Mouse (Mus musculus): ENCODE data around the gene Rbms1. TPM values are rescaled to one million over a fixed set of nuclear protein-coding genes. Genes with fewer than 3 reads are reported as not detected.

Rbms1 gene
- polyA plus RNA-seq, 1 experiment from 2014 or later = 72.2 TPM

DNA sequence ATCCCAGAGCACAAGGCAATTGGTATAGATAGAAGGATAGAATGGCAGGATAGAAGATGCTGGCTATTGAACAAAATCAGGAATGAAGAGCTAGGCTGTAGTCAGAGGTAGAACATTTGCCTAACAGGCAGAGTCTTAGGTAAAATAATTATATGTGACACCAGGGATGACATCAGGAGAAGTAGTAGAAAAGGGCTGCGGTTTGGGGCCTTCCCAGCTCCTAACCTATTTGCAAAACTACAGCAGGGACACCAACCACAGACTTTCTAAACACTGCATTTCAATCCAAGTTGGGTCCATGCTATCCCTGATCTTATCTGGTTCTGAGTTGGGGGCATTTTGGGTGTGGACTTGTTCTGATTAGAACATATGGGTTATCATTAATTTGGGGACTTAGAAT, 118.7 kb downstream of the Rbms1 start:
- ATAC-seq = no peak
- WGBS = 90% methylated on average over 1 of the region's 1 CpGs
- no peak overlapping the region for H3K9ac ChIP-seq (ENCODE audit: low read depth, low read length)
- no peaks in the 10 kb centered on the region for H3K27me3 ChIP-seq (replicated peaks; ENCODE audit: control insufficient read depth, insufficient read depth, low read length)
- H3K9me3 ChIP-seq (ENCODE audit: control insufficient read depth, low read length) = no peaks in the 10 kb centered on the region
- no peaks in the 10 kb centered on the region for H3K36me3 ChIP-seq (ENCODE audit: control insufficient read depth, insufficient read depth, low read length)
- no peak overlapping the region for H3K27ac ChIP-seq (ENCODE audit: low read length)
- no peak overlapping the region for H3K4me2 ChIP-seq (ENCODE audit: low read depth, low read length)
- no peak overlapping the region for H3K4me3 ChIP-seq (ENCODE audit: low read length)
- H3K4me1 ChIP-seq (ENCODE audit: control insufficient read depth, insufficient read depth, low read length) = peaks cover 8% of the 10 kb centered on the region; the same call in 1 of the 2 replicates

DNA sequence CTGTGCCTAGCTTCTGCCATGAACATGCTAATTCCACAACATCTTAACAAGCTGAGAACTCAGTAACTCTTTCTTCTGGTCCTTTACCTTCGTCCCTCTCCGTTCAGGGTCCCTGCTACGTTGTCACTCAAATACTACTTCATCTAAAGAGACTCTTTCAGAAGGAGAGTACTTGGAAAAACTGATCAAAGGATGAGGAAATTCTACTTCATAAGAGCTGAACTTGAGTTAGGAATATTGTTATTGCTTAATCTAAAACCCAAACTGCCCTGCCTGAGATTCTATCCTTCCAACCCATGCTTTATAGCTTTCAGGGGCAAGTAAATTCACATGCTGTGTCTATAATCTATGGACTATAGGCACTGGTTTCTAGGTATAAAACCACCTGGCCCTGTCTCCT, 119.4 kb downstream of the Rbms1 start:
- H3K27me3 ChIP-seq (replicated peaks; ENCODE audit: control insufficient read depth, insufficient read depth, low read length) = no peaks in the 10 kb centered on the region
- no peaks in the 10 kb centered on the region for H3K36me3 ChIP-seq (ENCODE audit: control insufficient read depth, insufficient read depth, low read length)
- no peak overlapping the region for H3K27ac ChIP-seq (ENCODE audit: low read length)
- H3K4me3 ChIP-seq (ENCODE audit: low read length) = no peak overlapping the region
- H3K4me1 ChIP-seq (ENCODE audit: control insufficient read depth, insufficient read depth, low read length) = peaks cover 8% of the 10 kb centered on the region; the same call in 1 of the 2 replicates
- no peaks in the 10 kb centered on the region for H3K9me3 ChIP-seq (ENCODE audit: control insufficient read depth, low read length)
- ATAC-seq = no peak
- H3K9ac ChIP-seq (ENCODE audit: low read depth, low read length) = no peak overlapping the region
- no peak overlapping the region for H3K4me2 ChIP-seq (ENCODE audit: low read depth, low read length)
- WGBS = 93% methylated on average over 3 of the region's 3 CpGs

DNA sequence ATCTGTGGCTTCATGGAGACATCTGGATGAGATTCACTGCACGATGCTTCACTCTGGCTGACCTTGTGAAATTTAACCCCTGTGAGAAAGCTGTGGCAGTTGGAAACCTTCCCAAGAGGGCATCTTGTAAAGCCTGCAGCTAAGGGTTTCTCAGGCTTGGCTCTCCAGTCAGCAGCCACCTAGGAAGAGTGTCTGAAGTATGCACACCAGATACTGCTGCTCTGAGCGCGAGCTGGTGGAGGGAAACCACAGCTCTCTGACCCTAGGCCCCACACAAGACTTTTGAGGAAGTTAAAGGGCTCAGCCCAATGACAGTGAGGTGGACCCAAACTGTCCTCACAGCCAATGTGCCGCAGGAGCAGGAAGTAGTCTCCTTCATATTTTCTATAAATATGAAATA, 120.0 kb downstream of the Rbms1 start:
- no peak overlapping the region for H3K27ac ChIP-seq (ENCODE audit: low read length)
- no peak overlapping the region for H3K4me3 ChIP-seq (ENCODE audit: low read length)
- no peak overlapping the region for H3K4me2 ChIP-seq (ENCODE audit: low read depth, low read length)
- no peak overlapping the region for H3K9ac ChIP-seq (ENCODE audit: low read depth, low read length)
- H3K9me3 ChIP-seq (ENCODE audit: control insufficient read depth, low read length) = no peaks in the 10 kb centered on the region
- H3K27me3 ChIP-seq (replicated peaks; ENCODE audit: control insufficient read depth, insufficient read depth, low read length) = no peaks in the 10 kb centered on the region
- WGBS = 57% methylated on average over 4 of the region's 4 CpGs
- H3K36me3 ChIP-seq (ENCODE audit: control insufficient read depth, insufficient read depth, low read length) = no peaks in the 10 kb centered on the region
- H3K4me1 ChIP-seq (ENCODE audit: control insufficient read depth, insufficient read depth, low read length) = peaks cover 10% of the 10 kb centered on the region; the same call in 1 of the 2 replicates
- no peak for ATAC-seq

DNA sequence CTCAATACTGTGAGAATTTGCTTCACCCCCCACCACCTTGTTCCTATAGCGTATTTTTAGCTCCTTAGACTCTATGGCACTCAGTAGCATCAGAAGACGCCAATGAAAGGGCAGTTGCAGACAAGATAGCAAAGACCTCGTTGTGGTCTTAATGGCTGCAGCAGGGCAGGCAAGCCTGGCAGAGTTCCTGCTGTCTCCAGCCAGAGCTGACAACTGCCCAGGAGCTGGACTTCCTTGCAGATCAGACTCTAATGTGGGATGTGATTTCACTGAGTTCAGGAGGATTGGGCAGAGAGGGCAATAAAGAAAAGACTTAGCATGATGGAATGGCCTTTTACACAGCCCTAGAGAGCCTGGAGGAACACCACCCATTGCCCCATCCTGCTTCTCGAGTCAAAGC, 122.1 kb downstream of the Rbms1 start:
- Histone ChIP-seq H3K9ac (ENCODE audit: low read depth, low read length) (no peak overlapping the region), H3K36me3 (ENCODE audit: control insufficient read depth, insufficient read depth, low read length) (no peaks in the 10 kb centered on the region), H3K4me1 (ENCODE audit: control insufficient read depth, insufficient read depth, low read length) (peaks cover 16% of the 10 kb centered on the region; the same call in 1 of the 2 replicates), H3K4me3 (ENCODE audit: low read length) (no peak overlapping the region), H3K27me3 (replicated peaks; ENCODE audit: control insufficient read depth, insufficient read depth, low read length) (no peaks in the 10 kb centered on the region), H3K4me2 (ENCODE audit: low read depth, low read length) (no peak overlapping the region), H3K27ac (ENCODE audit: low read length) (no peak overlapping the region), H3K9me3 (ENCODE audit: control insufficient read depth, low read length) (no peaks in the 10 kb centered on the region)
- no peak for ATAC-seq
- 77% methylated on average over 4 of the region's 4 CpGs for WGBS

DNA sequence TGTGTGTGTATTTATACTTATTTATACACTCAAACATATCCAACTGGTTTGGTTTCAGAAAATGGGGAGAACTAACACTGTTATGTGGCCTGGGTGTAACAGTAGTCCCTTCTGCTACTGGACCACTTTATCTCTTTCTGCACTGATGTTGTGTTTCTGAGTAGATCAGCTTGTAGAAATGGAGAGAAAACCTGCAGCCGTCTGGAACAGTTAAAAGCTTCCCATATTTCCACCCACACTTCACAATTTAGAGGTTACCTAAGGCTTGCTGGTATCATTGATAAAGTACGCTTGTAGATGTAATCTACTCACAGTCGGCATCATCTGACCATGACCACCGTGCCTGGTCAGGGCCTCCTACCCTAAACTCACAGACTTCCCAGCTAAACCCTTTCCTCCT, 123.5 kb downstream of the Rbms1 start:
- Histone ChIP-seq H3K27me3 (replicated peaks; ENCODE audit: control insufficient read depth, insufficient read depth, low read length) (no peaks in the 10 kb centered on the region), H3K4me2 (ENCODE audit: low read depth, low read length) (no peak overlapping the region), H3K4me1 (ENCODE audit: control insufficient read depth, insufficient read depth, low read length) (peaks cover 12% of the 10 kb centered on the region; the same call in 1 of the 2 replicates), H3K9ac (ENCODE audit: low read depth, low read length) (no peak overlapping the region), H3K36me3 (ENCODE audit: control insufficient read depth, insufficient read depth, low read length) (no peaks in the 10 kb centered on the region), H3K4me3 (ENCODE audit: low read length) (no peak overlapping the region), H3K27ac (ENCODE audit: low read length) (no peak overlapping the region), H3K9me3 (ENCODE audit: control insufficient read depth, low read length) (no peaks in the 10 kb centered on the region)
- ATAC-seq = no peak
- 84% methylated on average over 4 of the region's 4 CpGs for WGBS

DNA sequence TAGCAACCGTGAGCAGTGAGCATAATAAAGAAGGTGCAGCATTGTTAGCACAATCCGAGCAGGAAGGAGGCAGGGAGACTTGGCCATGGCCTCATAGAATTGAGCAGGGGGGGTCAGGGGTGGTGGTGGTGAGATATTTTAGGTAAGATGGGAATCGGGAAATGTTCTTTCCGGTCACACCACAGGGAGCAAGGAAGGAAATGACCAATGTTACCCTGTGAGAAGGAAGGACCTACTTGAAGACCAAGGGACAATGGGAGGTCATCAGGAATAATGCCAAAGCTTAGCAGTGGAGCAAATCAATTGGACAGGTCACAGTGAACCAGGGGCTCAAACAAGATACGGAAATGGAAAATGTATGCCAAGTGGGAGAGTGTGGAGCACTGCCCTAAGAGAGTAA, 124.1 kb downstream of the Rbms1 start:
- no peak for ATAC-seq
- no peaks in the 10 kb centered on the region for H3K36me3 ChIP-seq (ENCODE audit: control insufficient read depth, insufficient read depth, low read length)
- no peak overlapping the region for H3K9ac ChIP-seq (ENCODE audit: low read depth, low read length)
- peaks cover 12% of the 10 kb centered on the region; the same call in 1 of the 2 replicates for H3K4me1 ChIP-seq (ENCODE audit: control insufficient read depth, insufficient read depth, low read length)
- no peak overlapping the region for H3K27ac ChIP-seq (ENCODE audit: low read length)
- no peak overlapping the region for H3K4me3 ChIP-seq (ENCODE audit: low read length)
- WGBS = 78% methylated on average over 5 of the region's 5 CpGs
- no peaks in the 10 kb centered on the region for H3K27me3 ChIP-seq (replicated peaks; ENCODE audit: control insufficient read depth, insufficient read depth, low read length)
- no peak overlapping the region for H3K4me2 ChIP-seq (ENCODE audit: low read depth, low read length)
- H3K9me3 ChIP-seq (ENCODE audit: control insufficient read depth, low read length) = no peaks in the 10 kb centered on the region

DNA sequence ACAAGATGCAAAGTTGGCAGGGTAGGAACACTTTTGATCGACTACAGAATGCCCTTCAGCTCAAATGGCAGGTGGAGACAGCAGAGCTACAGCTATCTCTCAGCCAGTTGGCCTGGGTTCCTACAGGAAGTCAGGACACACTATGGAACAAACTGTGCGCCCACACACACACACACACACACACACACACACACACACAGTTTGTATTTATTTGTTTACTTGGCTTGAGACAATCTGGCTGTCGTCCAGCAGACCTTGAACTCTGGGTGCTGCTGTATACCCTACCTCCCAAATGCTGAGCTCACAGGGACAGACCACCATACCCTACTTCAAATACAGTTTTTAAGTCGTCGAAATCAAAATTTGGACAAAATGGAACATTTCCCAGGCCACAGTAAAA, 125.4 kb downstream of the Rbms1 start:
- H3K4me2 ChIP-seq (ENCODE audit: low read depth, low read length) = no peak overlapping the region
- no peak overlapping the region for H3K27ac ChIP-seq (ENCODE audit: low read length)
- 81% methylated on average over 5 of the region's 5 CpGs for WGBS
- H3K4me1 ChIP-seq (ENCODE audit: control insufficient read depth, insufficient read depth, low read length) = peaks cover 9% of the 10 kb centered on the region; the same call in 1 of the 2 replicates
- H3K9me3 ChIP-seq (ENCODE audit: control insufficient read depth, low read length) = no peaks in the 10 kb centered on the region
- ATAC-seq = no peak
- H3K9ac ChIP-seq (ENCODE audit: low read depth, low read length) = no peak overlapping the region
- no peaks in the 10 kb centered on the region for H3K36me3 ChIP-seq (ENCODE audit: control insufficient read depth, insufficient read depth, low read length)
- no peaks in the 10 kb centered on the region for H3K27me3 ChIP-seq (replicated peaks; ENCODE audit: control insufficient read depth, insufficient read depth, low read length)
- no peak overlapping the region for H3K4me3 ChIP-seq (ENCODE audit: low read length)

DNA sequence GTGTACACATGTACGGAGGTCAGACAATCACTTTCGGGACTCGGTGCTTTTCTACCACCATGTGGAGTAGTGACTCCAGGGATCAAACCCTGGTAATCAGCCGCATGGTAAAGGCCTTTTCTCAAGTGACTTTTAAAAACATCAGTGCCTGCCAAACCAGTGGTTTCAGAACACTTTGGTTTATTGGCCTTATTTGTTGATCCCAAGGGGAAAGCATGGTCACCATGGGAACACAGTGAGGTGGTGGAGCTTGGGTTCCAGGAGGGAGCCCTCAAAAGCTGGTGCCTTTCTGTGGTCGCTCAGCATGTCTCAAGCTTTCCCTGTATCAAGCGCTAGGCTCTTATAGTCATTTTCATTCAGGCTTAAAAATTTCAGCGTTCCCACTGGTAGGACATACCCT, 126.8 kb downstream of the Rbms1 start:
- ATAC-seq = no peak
- no peaks in the 10 kb centered on the region for H3K27me3 ChIP-seq (replicated peaks; ENCODE audit: control insufficient read depth, insufficient read depth, low read length)
- H3K9ac ChIP-seq (ENCODE audit: low read depth, low read length) = no peak overlapping the region
- no peaks in the 10 kb centered on the region for H3K36me3 ChIP-seq (ENCODE audit: control insufficient read depth, insufficient read depth, low read length)
- H3K4me1 ChIP-seq (ENCODE audit: control insufficient read depth, insufficient read depth, low read length) = peaks cover 9% of the 10 kb centered on the region; the same call in 1 of the 2 replicates
- H3K4me3 ChIP-seq (ENCODE audit: low read length) = no peak overlapping the region
- no peaks in the 10 kb centered on the region for H3K9me3 ChIP-seq (ENCODE audit: control insufficient read depth, low read length)
- no peak overlapping the region for H3K27ac ChIP-seq (ENCODE audit: low read length)
- WGBS = 92% methylated on average over 7 of the region's 7 CpGs
- no peak overlapping the region for H3K4me2 ChIP-seq (ENCODE audit: low read depth, low read length)

DNA sequence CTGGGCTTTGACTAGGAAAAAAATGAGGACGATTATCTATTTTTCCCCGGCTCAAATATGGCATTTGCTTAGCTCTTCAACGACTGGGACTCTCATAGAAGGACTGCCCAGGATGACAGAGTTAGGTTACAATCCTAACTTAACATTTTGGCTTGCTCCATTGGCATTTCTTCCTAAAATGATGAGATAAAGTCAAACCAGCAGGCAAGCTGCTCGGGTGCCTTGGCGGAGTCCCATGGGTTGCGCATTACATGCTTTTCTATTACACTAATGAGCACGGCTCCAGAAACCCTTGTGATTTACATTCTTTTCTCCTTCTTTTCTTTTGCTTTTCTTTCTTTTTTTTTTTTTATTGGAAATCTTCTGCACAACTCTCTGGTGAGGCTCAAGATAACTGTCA, 128.7 kb downstream of the Rbms1 start:
- Histone ChIP-seq H3K36me3 (ENCODE audit: control insufficient read depth, insufficient read depth, low read length) (no peaks in the 10 kb centered on the region), H3K27me3 (replicated peaks; ENCODE audit: control insufficient read depth, insufficient read depth, low read length) (no peaks in the 10 kb centered on the region), H3K27ac (ENCODE audit: low read length) (no peak overlapping the region), H3K4me1 (ENCODE audit: control insufficient read depth, insufficient read depth, low read length) (peaks cover 9% of the 10 kb centered on the region; the same call in 1 of the 2 replicates), H3K4me2 (ENCODE audit: low read depth, low read length) (no peak overlapping the region), H3K9ac (ENCODE audit: low read depth, low read length) (no peak overlapping the region), H3K4me3 (ENCODE audit: low read length) (no peak overlapping the region), H3K9me3 (ENCODE audit: control insufficient read depth, low read length) (no peaks in the 10 kb centered on the region)
- WGBS = 77% methylated on average over 7 of the region's 7 CpGs
- no peak for ATAC-seq

DNA sequence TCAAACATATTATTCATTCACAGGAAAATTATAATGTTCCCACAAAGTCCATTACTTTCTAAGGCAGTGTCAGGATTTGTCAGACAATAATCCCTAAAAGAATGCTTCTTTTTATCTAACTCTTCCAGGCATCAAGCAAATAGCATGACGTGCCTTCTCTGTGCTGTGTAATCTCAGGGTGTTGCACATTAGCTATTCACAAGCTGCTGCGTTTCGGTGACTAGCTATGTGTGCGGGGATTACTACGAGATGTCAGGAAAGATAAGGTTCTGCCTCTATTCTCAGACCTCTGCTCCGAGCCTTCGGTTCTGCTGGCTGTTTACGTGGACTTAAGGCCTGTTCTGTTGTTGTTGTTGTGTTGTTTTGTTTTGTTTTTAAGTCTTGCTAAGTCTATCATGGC, 130.7 kb downstream of the Rbms1 start:
- H3K27me3 ChIP-seq (replicated peaks; ENCODE audit: control insufficient read depth, insufficient read depth, low read length) = no peaks in the 10 kb centered on the region
- H3K27ac ChIP-seq (ENCODE audit: low read length) = no peak overlapping the region
- WGBS = 76% methylated on average over 8 of the region's 8 CpGs
- H3K9ac ChIP-seq (ENCODE audit: low read depth, low read length) = no peak overlapping the region
- H3K4me3 ChIP-seq (ENCODE audit: low read length) = no peak overlapping the region
- no peak overlapping the region for H3K4me2 ChIP-seq (ENCODE audit: low read depth, low read length)
- ATAC-seq = no peak
- H3K4me1 ChIP-seq (ENCODE audit: control insufficient read depth, insufficient read depth, low read length) = 0 out of 2 replicates have a peak, but pooled peaks cover 5% of the 10 kb centered on the region
- no peaks in the 10 kb centered on the region for H3K9me3 ChIP-seq (ENCODE audit: control insufficient read depth, low read length)
- no peaks in the 10 kb centered on the region for H3K36me3 ChIP-seq (ENCODE audit: control insufficient read depth, insufficient read depth, low read length)
